Mouse (Mus musculus) hindbrain, postnatal 0 days (tissue): ENCODE measurements around the gene Pip5k1b. TPM values are rescaled to one million over a fixed set of nuclear protein-coding genes. Genes with fewer than 3 reads are reported as not detected.

ENCODE experiments used
- ATAC-seq: fragments of 200-750 bp; cut with Nextera tagmentation; 2 replicates; pipeline ENCODE4 v1.8.0; 2017; ENCODE audit warnings: mild to moderate bottlenecking, moderate TSS enrichment, moderate library complexity
- DNase-seq: peaks from one replicate; pipeline ENCODE4 v3.0.0-alpha.2; 2015; ENCODE audit warnings: low spot score
- H3K27ac ChIP-seq: fragments of 300-500 bp; sonication (generic); 2 replicates; pipeline ENCODE4 v1.5.1; 2014; ENCODE audit warnings: mild to moderate bottlenecking
- H3K27me3 ChIP-seq: fragments of 300-500 bp; sonication (generic); 2 replicates; pipeline ENCODE4 v1.6.1; 2014; ENCODE audit warnings: low read length, mixed read lengths; ENCODE audit not compliant: insufficient read depth
- H3K36me3 ChIP-seq: fragments of 300-500 bp; sonication (generic); 2 replicates; pipeline ENCODE4 v1.6.1; 2014; ENCODE audit warnings: low read length, mixed read lengths; ENCODE audit not compliant: insufficient read depth
- H3K4me1 ChIP-seq: fragments of 300-500 bp; sonication (generic); 2 replicates; pipeline ENCODE4 v1.6.1; 2014; ENCODE audit warnings: antibody characterized with exemption, low read length, mixed read lengths; ENCODE audit not compliant: insufficient read depth
- H3K4me2 ChIP-seq: fragments of 300-500 bp; sonication (generic); 2 replicates; pipeline ENCODE4 v1.6.1; 2014; ENCODE audit warnings: low read depth, mild to moderate bottlenecking, low read length, moderate library complexity, mixed read lengths
- H3K4me3 ChIP-seq: fragments of 300-500 bp; sonication (generic); 2 replicates; pipeline ENCODE4 v1.5.1; 2014; ENCODE audit warnings: low read length
- H3K9ac ChIP-seq: fragments of 300-500 bp; sonication (generic); replicated peaks from 2 replicates; pipeline ENCODE4 v1.6.1; 2014; ENCODE audit warnings: mild to moderate bottlenecking, low read length, moderate library complexity, mixed read lengths
- H3K9me3 ChIP-seq: fragments of 300-500 bp; sonication (generic); 2 replicates; pipeline ENCODE4 v1.6.1; 2016; ENCODE audit warnings: low read length, mixed read lengths
- CTCF ChIP-seq: IDR thresholded peaks from 2 replicates; pipeline ENCODE4 v1.5.1; 2016; ENCODE audit warnings: antibody characterized with exemption, control low read depth, low read depth
- WGBS: fragments of 180-500 bp; shearing (Covaris S2); extraction: QIAGEN DNeasy Blood & Tissue Kit; methylation state at CpG from one replicate; pipeline ENCODE4 v1.1.7; 2014; 5-methylcytosine and 5-hydroxymethylcytosine counted together
- polyA plus RNA-seq: library from polyadenylated mRNA; unstranded; fragments of >200 nt; fragmentation: Nextera tagmentation; extraction: Ambion mirVana; gene quantifications from 2 replicates; pipeline ENCODE4 v1.2.1, GENCODE M21; 2015
- total RNA-seq: library from RNA; depleted of rRNA; stranded (reverse); fragments of >200 nt; gene quantifications from 2 replicates; pipeline ENCODE4 v1.2.3, GENCODE M21; 2014

Gene Pip5k1b
- total and polyA plus RNA-seq, 2 experiments from 2014 or later = 2.0 to 2.2 TPM

DNA sequence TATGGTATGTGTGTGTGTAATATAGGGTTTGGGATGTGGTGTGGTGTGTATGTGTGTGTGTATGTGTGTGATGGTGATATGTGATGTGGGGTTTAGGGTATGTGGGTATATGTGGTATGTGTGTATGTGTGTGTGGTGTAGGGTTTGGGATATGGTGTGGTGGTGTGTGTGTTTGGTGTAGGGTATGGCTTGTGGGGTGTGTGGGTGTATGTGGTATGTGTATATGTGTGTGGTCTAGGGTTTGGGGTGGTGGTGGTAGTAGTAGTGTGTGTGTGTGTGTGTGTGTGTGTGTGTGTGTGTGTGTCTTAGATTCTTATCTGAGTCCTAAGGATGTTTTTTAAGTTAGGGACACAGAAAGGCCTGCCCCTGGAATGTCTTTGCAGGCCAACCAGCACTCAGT, 37.3 kb downstream of the Pip5k1b start:
- DNase-seq = no peak
- Histone ChIP-seq H3K4me1 (no peaks in the 10 kb centered on the region), H3K36me3 (no peaks in the 10 kb centered on the region), H3K4me2 (no peak overlapping the region), H3K9ac (no peak overlapping the region), H3K9me3 (no peaks in the 10 kb centered on the region), H3K27me3 (no peaks in the 10 kb centered on the region), H3K27ac (no peak overlapping the region), H3K4me3 (no peak overlapping the region)
- no peak for ATAC-seq
- TF ChIP-seq CTCF = no peak

DNA sequence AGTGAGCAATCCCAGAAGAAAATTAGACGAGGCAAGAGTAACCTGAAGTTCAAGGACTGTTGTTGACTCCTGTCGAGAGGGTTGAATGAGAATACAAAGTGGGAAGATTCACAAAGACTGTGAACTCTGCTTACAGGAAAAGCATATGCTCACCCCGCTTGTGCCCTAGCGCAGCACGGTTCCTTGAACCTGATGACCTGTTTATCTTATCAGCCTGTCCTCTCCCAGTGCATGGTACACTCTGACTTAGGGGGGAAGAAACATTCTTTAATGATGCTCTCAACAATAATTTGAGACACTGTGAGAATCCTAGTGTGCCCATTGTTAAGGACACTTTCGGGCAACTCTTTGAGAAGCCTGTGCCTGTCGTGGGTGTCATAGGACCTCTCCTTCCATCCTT, 38.6 kb downstream of the Pip5k1b start:
- ATAC-seq = no peak
- TF ChIP-seq CTCF = no peak

DNA sequence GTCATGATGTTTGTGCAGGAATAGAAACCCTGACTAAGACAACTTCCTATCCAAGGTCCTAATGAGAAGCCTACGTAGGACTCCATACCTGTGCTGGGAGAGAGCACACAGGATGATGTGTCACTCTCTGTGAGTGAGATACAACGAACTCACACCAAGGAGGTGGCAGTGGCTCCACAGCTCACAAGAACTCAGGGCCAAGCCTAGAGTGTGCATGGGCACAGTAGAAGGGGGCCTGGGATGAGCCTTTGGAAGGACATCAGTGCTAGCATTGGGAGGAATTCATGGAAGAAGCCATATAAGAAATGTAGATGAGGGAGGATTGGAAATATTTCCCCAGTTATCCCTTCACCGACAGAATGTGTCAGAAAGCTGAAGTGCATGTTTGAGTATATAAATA, 39.7 kb downstream of the Pip5k1b start:
- ATAC-seq = no peak
- no peaks in the 10 kb centered on the region for H3K4me1 ChIP-seq
- 94% methylated on average over 3 of the region's 3 CpGs for WGBS

More for the DNA sequence above, 38.6 kb downstream of the Pip5k1b start:
- no peaks in the 10 kb centered on the region for H3K9me3 ChIP-seq
- no peak for DNase-seq
- no peaks in the 10 kb centered on the region for H3K27me3 ChIP-seq
- no peak overlapping the region for H3K9ac ChIP-seq
- no peak overlapping the region for H3K27ac ChIP-seq
- 86% methylated on average over 7 of the region's 7 CpGs for WGBS
- H3K4me1 ChIP-seq = no peaks in the 10 kb centered on the region
- no peak overlapping the region for H3K4me3 ChIP-seq
- H3K36me3 ChIP-seq = no peaks in the 10 kb centered on the region
- H3K4me2 ChIP-seq = no peak overlapping the region

DNA sequence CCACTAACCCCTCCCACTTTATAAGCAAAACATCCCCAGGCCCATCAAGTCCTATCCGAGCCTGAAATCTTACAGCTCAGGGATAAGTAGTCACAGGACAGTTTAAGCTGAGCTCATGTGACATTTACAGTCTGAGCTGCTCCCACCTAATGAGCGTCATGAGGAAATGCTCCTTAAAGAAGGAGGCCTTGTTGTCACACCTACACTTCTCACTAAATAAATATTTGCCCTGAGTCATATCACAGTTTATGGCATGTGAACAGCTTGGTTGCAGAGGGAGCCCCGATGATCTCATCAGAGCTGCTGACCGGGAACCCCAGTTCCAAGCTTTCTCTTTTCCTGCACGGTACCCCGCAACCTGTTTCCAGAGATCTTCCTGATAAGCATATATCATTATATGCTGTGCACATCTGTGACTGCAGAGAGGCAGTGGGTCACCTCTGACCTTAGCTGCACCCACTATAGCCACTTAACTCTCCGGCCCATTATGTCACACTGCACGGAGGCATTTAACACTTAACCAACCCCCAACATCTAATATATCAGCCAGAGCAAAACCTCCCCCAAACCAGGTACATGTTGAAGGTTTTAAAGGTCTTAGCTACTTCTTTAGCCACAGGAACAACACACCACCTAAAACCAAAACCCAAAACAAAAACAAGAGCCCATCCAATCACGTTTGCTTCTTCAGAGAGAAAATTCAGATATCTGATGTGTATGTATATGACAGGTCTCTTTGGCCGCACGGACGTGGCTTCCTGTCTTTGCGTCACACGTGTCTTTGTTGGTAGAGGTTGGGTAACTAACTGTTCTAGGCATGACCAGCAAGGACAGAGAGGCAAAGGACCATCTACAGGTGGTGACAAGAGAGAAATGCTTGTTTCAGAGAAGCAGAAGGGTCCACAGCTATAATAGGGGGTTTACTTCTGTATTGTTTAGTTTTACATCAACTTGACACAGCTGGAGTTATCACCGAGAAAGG, 40.7 kb downstream of the Pip5k1b start:
- no peak overlapping the region for H3K4me3 ChIP-seq

More for the DNA sequence above, 39.7 kb downstream of the Pip5k1b start:
- Histone ChIP-seq H3K4me2 (no peak overlapping the region), H3K36me3 (no peaks in the 10 kb centered on the region), H3K9ac (no peak overlapping the region), H3K9me3 (no peaks in the 10 kb centered on the region), H3K27ac (no peak overlapping the region), H3K27me3 (no peaks in the 10 kb centered on the region), H3K4me3 (no peak overlapping the region)
- TF ChIP-seq CTCF = no peak
- DNase-seq = no peak

DNA sequence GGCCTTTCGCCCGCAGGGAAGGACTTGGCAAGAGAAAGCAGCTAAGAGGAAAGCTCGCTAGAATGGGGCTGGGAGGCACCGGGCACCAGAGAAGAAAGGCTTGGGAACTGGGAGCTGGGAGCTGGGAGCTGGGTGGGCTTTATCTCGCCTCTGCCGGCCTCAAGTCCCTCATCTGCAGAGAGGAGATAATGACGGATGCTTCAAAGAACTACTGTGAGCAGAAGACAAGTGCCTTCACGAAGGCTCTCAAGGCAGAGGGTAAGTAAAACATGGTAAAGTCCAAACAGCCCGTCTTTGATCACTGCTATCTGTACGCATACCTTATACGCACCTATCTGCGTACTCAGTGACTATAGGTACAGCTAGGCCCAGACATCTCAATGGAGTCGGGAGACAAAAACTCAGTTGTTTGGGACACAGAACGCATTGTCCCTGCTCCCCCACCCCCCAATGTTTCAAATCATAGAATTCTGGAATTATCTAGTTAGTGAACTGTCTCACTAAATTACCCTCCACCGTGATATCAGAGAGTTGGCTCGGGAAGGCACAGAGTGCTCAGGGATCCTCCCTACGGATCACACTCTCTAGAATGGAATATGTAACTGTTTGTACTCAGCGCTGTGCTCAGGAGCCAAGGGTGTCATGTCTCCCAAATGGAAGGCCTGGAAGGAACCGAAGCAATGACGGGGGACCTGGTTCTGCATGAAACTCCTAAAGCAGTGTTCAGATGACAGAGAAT, 42.4 kb downstream of the Pip5k1b start:
- Histone ChIP-seq H3K4me2 (no peak overlapping the region), H3K9ac (no peak overlapping the region), H3K27ac (no peak overlapping the region), H3K9me3 (no peaks in the 10 kb centered on the region), H3K27me3 (no peaks in the 10 kb centered on the region), H3K4me1 (no peaks in the 10 kb centered on the region), H3K36me3 (no peaks in the 10 kb centered on the region), H3K4me3 (no peak overlapping the region)
- TF ChIP-seq CTCF = no peak
- 86% methylated on average over 20 of the region's 20 CpGs for WGBS
- ATAC-seq (no peak), DNase-seq (no peak)

More for the DNA sequence above, 40.7 kb downstream of the Pip5k1b start:
- no peak for TF ChIP-seq CTCF
- no peak overlapping the region for H3K9ac ChIP-seq
- H3K4me1 ChIP-seq = no peaks in the 10 kb centered on the region
- 90% methylated on average over 15 of the region's 15 CpGs for WGBS
- no peak overlapping the region for H3K27ac ChIP-seq
- no peak overlapping the region for H3K4me2 ChIP-seq
- H3K27me3 ChIP-seq = no peaks in the 10 kb centered on the region
- no peak for DNase-seq
- H3K9me3 ChIP-seq = no peaks in the 10 kb centered on the region
- no peak for ATAC-seq
- no peaks in the 10 kb centered on the region for H3K36me3 ChIP-seq

DNA sequence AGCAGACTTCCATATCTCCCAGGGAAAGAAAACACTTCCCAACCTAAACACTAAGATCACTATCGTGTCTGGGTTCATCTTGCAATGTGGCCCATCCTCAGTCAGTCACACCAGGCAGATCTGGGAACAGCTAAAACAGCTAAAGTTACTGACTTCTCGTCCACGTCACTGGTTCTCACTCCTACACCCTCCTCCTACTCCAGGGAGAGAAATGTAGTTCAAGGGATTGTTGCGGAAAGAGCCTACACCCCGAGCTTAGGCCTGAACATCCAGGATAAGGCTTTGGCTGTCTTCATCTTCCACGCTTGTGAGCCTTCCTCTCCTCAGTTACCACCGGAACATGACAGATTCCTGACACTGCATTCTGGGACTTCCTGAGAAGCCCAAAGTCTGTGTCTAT, 43.7 kb downstream of the Pip5k1b start:
- no peak for DNase-seq
- WGBS = 92% methylated on average over 7 of the region's 7 CpGs
- H3K36me3 ChIP-seq = no peaks in the 10 kb centered on the region
- no peak overlapping the region for H3K4me2 ChIP-seq
- no peak for ATAC-seq
- H3K4me1 ChIP-seq = no peaks in the 10 kb centered on the region
- H3K4me3 ChIP-seq = no peak overlapping the region
- H3K27ac ChIP-seq = no peak overlapping the region
- no peaks in the 10 kb centered on the region for H3K9me3 ChIP-seq
- TF ChIP-seq CTCF = no peak
- no peaks in the 10 kb centered on the region for H3K27me3 ChIP-seq
- H3K9ac ChIP-seq = no peak overlapping the region
